Mouse (Mus musculus) liver, embryonic 14.5 days (tissue): ENCODE data around the gene Atg9b.

Source experiments
- CTCF ChIP-seq: IDR thresholded peaks from 2 replicates; pipeline ENCODE4 v1.5.1; 2016; ENCODE audit warnings: antibody characterized with exemption, low read depth, control low read depth
- EP300 ChIP-seq: IDR thresholded peaks from 2 replicates; pipeline ENCODE4 v1.6.1; 2016; ENCODE audit warnings: antibody characterized with exemption, low read depth

DNA sequence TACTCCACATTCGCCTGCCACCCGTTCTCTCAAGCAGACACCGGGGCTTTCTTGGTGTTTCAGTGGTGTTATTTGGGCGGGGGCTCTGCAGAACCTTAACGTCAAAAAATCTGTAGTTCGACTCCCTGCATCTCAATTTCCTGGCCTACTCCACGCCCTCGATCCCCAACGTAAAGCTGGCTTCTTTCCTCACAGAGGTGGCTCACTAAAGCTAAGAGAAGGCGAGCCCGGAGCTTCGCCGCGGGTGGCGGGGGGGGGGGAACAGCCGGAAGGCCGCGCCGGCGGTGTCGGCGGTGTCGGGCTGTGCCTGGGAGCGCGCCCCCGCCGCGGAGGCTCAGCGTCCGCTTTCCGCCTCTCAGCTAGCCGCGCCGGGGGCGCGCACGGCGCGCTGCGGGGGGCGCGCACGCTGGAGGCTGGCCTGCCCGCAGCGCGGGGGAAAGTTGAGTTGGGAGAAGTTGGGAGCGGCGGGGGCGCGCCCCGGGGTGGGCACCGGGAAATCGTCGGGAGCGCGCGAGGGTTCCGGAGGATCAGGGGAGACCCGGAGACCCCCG is 33.0 kb upstream of the Atg9b start:
- no peak for TF ChIP-seq EP300
- TF ChIP-seq CTCF = no peak
